Mouse (Mus musculus) ES-Bruce4 (cell line): ENCODE data around the gene Xxylt1. TPM values are rescaled to one million over a fixed set of nuclear protein-coding genes. Genes with fewer than 3 reads are reported as not detected.

Experiments
- H3K27ac ChIP-seq: 2 replicates; pipeline ENCODE4 v1.5.1; 2012; ENCODE audit warnings: low read length, inconsistent platforms; ENCODE audit not compliant: insufficient read depth
- H3K27me3 ChIP-seq: 2 replicates; pipeline ENCODE4 v1.6.1; 2012; ENCODE audit warnings: mild to moderate bottlenecking, low read length, inconsistent platforms; ENCODE audit not compliant: control insufficient read depth, poor library complexity, insufficient read depth, severe bottlenecking
- H3K36me3 ChIP-seq: 2 replicates; pipeline ENCODE4 v1.6.1; 2012; ENCODE audit warnings: inconsistent platforms, mild to moderate bottlenecking, low read length, moderate library complexity; ENCODE audit not compliant: control insufficient read depth, poor library complexity, insufficient read depth, severe bottlenecking
- H3K4me1 ChIP-seq: one replicate; pipeline ENCODE4 v1.8.1; 2011; ENCODE audit warnings: low read length; ENCODE audit not compliant: control insufficient read depth, insufficient read depth
- H3K4me3 ChIP-seq: 2 replicates; pipeline ENCODE4 v1.5.1; 2011; ENCODE audit warnings: low read depth, mild to moderate bottlenecking, low read length
- H3K9ac ChIP-seq: 2 replicates; pipeline ENCODE4 v1.6.1; 2012; ENCODE audit warnings: low read depth, mild to moderate bottlenecking, inconsistent platforms; ENCODE audit not compliant: poor library complexity, severe bottlenecking
- H3K9me3 ChIP-seq: replicated peaks from 2 replicates; pipeline ENCODE4 v1.6.1; 2012; ENCODE audit warnings: mild to moderate bottlenecking, low read length, inconsistent platforms; ENCODE audit not compliant: control insufficient read depth, poor library complexity, insufficient read depth, severe bottlenecking
- CTCF ChIP-seq: IDR thresholded peaks from one replicate; pipeline ENCODE4 v1.8.1; 2011; ENCODE audit warnings: low read depth, low read length
- EP300 ChIP-seq: IDR thresholded peaks from 2 replicates; pipeline ENCODE4 v1.6.1; 2011; ENCODE audit warnings: low read depth, low read length; ENCODE audit not compliant: insufficient read depth
- POLR2A ChIP-seq: IDR thresholded peaks from one replicate; pipeline ENCODE4 v1.8.1; 2011; ENCODE audit warnings: low read length; ENCODE audit not compliant: insufficient read depth
- polyA plus RNA-seq: library from polyadenylated mRNA; stranded (reverse); fragments of >200 nt; gene quantifications from 2 replicates; pipeline ENCODE4 v1.2.4, GENCODE M21; 2011; ENCODE audit warnings: low read depth; ENCODE audit not compliant: missing spikeins, insufficient read depth, insufficient read length

The Xxylt1 gene
- polyA plus RNA-seq, 1 experiment: 15.7 TPM

DNA sequence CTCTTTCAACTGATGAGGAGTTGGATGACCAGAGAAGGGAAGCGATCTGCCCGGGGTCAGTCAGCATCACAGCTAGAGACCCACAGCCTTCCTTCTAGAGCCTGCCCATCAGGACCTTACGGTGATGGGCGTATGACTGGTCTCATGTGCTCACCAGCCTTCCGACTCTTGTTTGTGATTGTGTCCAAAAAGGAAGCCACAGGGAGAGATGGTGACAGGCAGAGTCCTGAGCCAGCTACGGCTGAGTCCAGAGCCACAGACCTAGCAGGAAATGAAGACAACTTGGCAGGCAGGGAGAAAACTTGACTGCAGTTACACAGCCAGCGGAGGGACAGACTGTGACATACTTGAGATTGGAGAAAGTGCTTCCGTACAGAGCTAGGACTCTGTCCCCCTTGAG is 147.9 kb downstream of the Xxylt1 start:
- no peak overlapping the region for H3K4me3 ChIP-seq
- H3K27me3 ChIP-seq: no peaks in the 10 kb centered on the region
- H3K27ac ChIP-seq: no peak overlapping the region
- TF ChIP-seq CTCF: no peak
- TF ChIP-seq EP300: no peak
- TF ChIP-seq POLR2A: no peak
- H3K4me1 ChIP-seq: peaks cover 16% of the 10 kb centered on the region
- H3K36me3 ChIP-seq: no peaks in the 10 kb centered on the region
- H3K9ac ChIP-seq: no peak overlapping the region
- H3K9me3 ChIP-seq: no peaks in the 10 kb centered on the region

DNA sequence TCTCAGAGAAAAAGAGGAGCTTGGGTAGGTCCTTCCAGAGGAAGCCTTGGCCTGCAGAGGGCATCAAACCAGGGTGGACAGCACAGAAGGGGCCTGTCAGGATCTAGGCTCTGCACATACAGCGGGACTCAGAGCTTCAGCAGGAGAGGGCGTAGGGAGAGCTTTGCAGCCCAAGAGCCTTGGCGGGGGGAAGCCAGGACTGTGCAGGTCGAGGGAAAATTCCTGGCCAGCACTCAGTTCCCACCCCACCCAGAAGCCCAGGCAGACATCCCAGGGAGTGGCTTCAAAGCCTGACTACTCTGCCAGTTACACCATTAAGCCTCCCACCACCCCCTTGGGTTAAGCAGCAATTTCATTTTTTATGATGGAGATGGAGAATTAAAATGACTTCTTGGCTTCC is 148.4 kb downstream of the Xxylt1 start:
- TF ChIP-seq POLR2A: no peak
- TF ChIP-seq EP300: no peak
- no peak for TF ChIP-seq CTCF
- Histone ChIP-seq H3K4me3 (no peak overlapping the region), H3K4me1 (peaks cover 16% of the 10 kb centered on the region), H3K36me3 (no peaks in the 10 kb centered on the region), H3K9me3 (no peaks in the 10 kb centered on the region), H3K27me3 (no peaks in the 10 kb centered on the region), H3K9ac (no peak overlapping the region), H3K27ac (no peak overlapping the region)

DNA sequence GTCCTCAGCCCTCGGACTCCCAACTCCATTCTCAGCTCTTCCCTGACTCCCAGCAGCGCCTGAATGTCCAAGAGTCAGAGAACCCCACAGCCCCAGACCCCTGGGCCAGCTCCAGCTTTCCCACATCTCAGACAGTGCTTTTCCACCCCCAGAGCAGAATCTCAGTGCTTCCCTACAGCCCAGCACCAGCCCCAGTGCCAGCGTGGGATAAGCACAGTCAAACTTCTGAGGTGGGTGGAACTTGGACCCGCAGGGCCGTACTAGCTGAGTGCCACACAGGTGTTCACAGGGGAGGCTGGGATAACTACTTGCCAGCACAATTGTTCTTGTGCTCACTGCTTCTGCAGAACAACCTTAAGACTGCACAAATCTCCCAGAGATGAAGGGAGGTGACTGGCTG is 149.0 kb downstream of the Xxylt1 start:
- TF ChIP-seq EP300: no peak
- no peak for TF ChIP-seq POLR2A
- no peak for TF ChIP-seq CTCF
- Histone ChIP-seq H3K36me3 (no peaks in the 10 kb centered on the region), H3K9me3 (no peaks in the 10 kb centered on the region), H3K4me3 (no peak overlapping the region), H3K27ac (no peak overlapping the region), H3K4me1 (peaks cover 14% of the 10 kb centered on the region), H3K27me3 (no peaks in the 10 kb centered on the region), H3K9ac (no peak overlapping the region)

DNA sequence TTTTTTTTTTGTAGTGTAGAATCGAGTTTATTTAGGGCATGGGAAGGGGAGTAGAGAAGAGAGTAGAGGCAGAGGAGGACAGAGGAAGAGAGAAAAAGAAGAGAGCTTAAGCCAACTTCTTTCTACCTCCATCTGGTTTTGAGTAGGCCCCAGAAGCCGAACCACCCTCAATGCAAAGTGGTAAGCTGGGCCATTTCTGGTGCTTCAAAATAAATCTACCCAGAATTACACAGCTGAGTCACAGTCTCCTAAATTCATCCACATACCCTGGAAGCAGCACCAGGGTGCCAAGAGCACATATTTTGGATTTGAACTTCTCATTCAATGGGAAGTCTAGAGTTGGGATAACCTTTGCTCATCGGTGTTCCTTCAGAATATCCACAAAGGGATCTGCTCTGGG is 152.1 kb downstream of the Xxylt1 start:
- Histone ChIP-seq H3K36me3 (no peaks in the 10 kb centered on the region), H3K27me3 (no peaks in the 10 kb centered on the region), H3K4me1 (peaks cover 5% of the 10 kb centered on the region), H3K9ac (no peak overlapping the region), H3K9me3 (no peaks in the 10 kb centered on the region), H3K27ac (no peak overlapping the region), H3K4me3 (no peak overlapping the region)
- TF ChIP-seq EP300 (no peak), POLR2A (no peak), CTCF (no peak)

DNA sequence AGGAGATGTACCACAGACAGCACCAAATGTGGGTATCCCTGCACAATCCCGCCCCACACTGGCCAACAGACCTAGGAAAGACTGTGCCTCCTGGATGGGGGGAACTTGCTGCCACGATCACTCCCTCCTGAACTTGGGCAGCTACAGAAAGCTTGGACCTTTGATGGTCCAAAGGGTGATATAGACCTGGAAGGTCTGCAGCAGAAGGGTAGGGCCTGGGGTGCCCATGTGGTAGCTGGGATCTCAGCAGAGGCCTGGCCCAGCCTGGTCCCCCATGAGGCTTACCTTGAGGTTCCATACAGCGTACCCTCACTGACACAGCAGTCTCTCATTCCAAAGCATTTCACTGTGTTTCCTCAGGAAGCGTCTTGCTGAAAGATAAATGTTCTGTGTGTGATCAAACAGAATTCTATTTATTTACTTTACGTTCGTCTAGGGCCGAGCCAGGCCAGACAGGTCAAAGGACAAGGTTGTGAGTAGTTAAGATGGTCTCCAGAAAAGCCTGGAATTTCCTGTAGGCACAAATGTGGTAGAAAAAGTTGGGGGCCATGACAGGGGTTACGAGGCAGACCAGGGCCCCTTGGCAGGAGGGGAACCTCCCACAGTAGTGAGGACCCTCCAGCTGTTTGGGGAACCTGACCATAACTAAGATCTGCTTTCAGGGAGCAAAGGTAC is 153.0 kb downstream of the Xxylt1 start:
- TF ChIP-seq CTCF (no peak), EP300 (no peak), POLR2A (no peak)
- H3K4me1 ChIP-seq: peaks cover 5% of the 10 kb centered on the region
- no peak overlapping the region for H3K9ac ChIP-seq
- no peaks in the 10 kb centered on the region for H3K9me3 ChIP-seq
- no peaks in the 10 kb centered on the region for H3K36me3 ChIP-seq
- no peaks in the 10 kb centered on the region for H3K27me3 ChIP-seq
- H3K4me3 ChIP-seq: no peak overlapping the region
- H3K27ac ChIP-seq: no peak overlapping the region

DNA sequence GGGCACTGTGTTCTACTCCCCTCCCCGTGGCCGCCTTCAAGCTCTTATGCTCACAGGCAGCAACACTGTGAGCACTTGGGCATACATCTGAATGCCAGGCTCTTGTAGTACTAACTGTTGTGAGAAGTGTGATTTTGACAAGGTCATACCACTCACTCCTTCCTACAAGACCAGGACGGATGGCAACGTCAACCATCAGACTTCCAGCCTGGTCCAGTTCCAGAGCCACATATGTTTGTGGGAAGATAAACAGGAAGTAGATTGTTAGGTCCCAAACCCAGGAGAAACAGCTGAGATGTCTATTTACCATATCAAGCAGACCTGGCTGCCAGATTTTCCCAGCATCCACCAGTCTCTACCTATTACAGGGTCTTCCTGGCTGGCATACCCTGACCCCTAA is 155.7 kb downstream of the Xxylt1 start:
- H3K9me3 ChIP-seq: 0 out of 2 replicates have a peak, but pooled peaks cover 3% of the 10 kb centered on the region
- no peak for TF ChIP-seq POLR2A
- H3K4me3 ChIP-seq: no peak overlapping the region
- no peak overlapping the region for H3K9ac ChIP-seq
- H3K36me3 ChIP-seq: no peaks in the 10 kb centered on the region
- no peaks in the 10 kb centered on the region for H3K4me1 ChIP-seq
- no peak overlapping the region for H3K27ac ChIP-seq
- no peaks in the 10 kb centered on the region for H3K27me3 ChIP-seq
